Mouse (Mus musculus) heart, postnatal 0 days (tissue): ENCODE data around the gene Sh3gl3.

Experiments used
- CTCF ChIP-seq: IDR thresholded peaks from 2 replicates; pipeline ENCODE4 v1.5.1; 2016; ENCODE audit warnings: antibody characterized with exemption, control low read depth, low read depth
- EP300 ChIP-seq: IDR thresholded peaks from 2 replicates; pipeline ENCODE4 v1.6.1; 2016; ENCODE audit warnings: antibody characterized with exemption, low read depth

DNA sequence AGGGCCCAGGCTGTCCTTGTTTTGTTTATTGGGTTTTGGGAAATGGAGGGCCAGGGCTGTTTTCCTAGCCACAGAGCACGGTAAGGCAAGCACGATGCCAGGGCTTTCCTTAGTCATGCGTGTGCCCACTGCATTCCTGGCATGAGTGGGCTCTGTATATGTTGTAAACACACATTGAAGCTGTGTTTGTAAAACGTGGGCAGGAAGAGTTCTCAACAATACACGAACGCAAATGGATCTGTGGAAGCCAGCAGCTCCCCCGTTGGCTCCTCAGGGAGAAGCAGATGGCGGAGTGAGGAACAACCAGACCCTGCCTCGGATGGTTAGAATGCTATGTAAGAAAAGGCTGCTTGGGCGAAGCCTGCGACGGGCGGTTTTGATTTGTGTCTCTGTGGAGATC lies 108.8 kb downstream of the Sh3gl3 start:
- no peak for TF ChIP-seq CTCF
- no peak for TF ChIP-seq EP300
